In genomic region chr19:28600866-28601265, GRCm38 (mm10) we compare ENCODE assay signal across 17 mouse cellular contexts.
"Had no signal": no experiment of that assay in that cellular context is flagged by ENCODE, and none has a peak within 500 bp of the region (broad histone marks: within the 10 kb centered on the region; RNA-seq: fewer than 3 reads in every experiment).

No protein-coding gene starts in this region.

- H3K9ac ChIP-seq: limb, embryonic 12.5 days; limb, embryonic 15.5 days; liver, embryonic 14.5 days; liver, postnatal 0 days; lung, embryonic 14.5 days; midbrain, embryonic 12.5 days; neural tube, embryonic 13.5 days had no signal

- H3K27ac ChIP-seq: limb, embryonic 12.5 days; limb, embryonic 15.5 days; liver, embryonic 14.5 days; macrophage; midbrain, embryonic 12.5 days; neural tube, embryonic 13.5 days; stomach, postnatal 0 days had no signal

- H3K27me3 ChIP-seq: limb, embryonic 12.5 days; limb, embryonic 15.5 days; neural tube, embryonic 13.5 days had no signal

- H3K4me3 ChIP-seq: limb, embryonic 12.5 days; limb, embryonic 15.5 days; midbrain, embryonic 12.5 days; myocyte; neural tube, embryonic 13.5 days had no signal

- H3K4me1 ChIP-seq: limb, embryonic 12.5 days; limb, embryonic 15.5 days; midbrain, embryonic 12.5 days; neural tube, embryonic 13.5 days had no signal

- DNase-seq: kidney, postnatal 10 days; kidney, postnatal 36 days; left cerebral cortex, postnatal 4 days; liver, postnatal 0 days; lung, embryonic 14.5 days; right cerebral cortex, postnatal 4 days; thymus, adult 2 months; thymus, postnatal 14 days; thymus, postnatal 4 days had no signal

- H3K36me3 ChIP-seq: limb, embryonic 12.5 days; limb, embryonic 15.5 days; midbrain, embryonic 12.5 days; neural tube, embryonic 13.5 days had no signal
